Mouse (Mus musculus) liver, postnatal 0 days (tissue): ENCODE data around the gene Srp54b.
"Not testable (repeated sequence)": the region's sequence is repeated elsewhere in the genome, so short reads cannot be mapped to it uniquely, and the experiment has no call there.

Experiments
- CTCF ChIP-seq: sonication (generic); IDR thresholded peaks from 2 replicates; pipeline ENCODE4 v1.5.1; 2016; ENCODE audit warnings: antibody characterized with exemption, low read depth
- EP300 ChIP-seq: IDR thresholded peaks from 2 replicates; pipeline ENCODE4 v1.6.1; 2016; ENCODE audit warnings: antibody characterized with exemption, low read depth, mild to moderate bottlenecking

DNA sequence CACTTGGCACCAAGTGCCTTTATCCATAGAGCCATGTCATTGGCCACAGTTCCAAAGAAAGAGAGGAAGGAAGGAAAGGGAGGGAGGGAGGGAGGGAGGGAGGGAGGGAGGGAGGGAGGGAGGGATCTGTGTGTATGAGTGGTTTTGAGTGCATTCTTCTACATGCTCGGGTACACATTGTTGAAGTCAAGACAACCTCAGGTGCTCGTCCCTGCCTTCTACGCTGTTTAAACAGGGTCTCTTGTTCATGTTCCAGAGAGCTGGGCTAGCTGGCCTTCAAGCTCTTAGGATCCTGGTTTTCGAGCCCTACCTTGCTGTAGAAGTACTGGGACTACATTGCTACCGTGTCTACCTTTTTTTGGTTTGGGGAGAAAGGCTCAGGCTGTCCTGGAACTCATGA lies 34.2 kb downstream of the Srp54b start:
- TF ChIP-seq CTCF, EP300: not testable (repeated sequence)
